Mouse (Mus musculus) small intestine, adult 2 months (tissue): ENCODE measurements around the gene Sphk1. TPM values are rescaled to one million over a fixed set of nuclear protein-coding genes. Genes with fewer than 3 reads are reported as not detected.
A peak's percentile ranks its signal among the peaks of the same experiment; 100 is the strongest.

Experiments used
- H3K27ac ChIP-seq: fragments of 200-500 bp; 2 replicates; pipeline ENCODE4 v1.5.1; 2012; ENCODE audit warnings: low read depth, low read length, control low read depth, inconsistent platforms; ENCODE audit not compliant: insufficient read depth
- H3K27me3 ChIP-seq: fragments of 200-500 bp; 2 replicates; pipeline ENCODE4 v1.6.1; 2012; ENCODE audit warnings: mild to moderate bottlenecking, moderate library complexity, low read length, inconsistent platforms; ENCODE audit not compliant: control insufficient read depth, insufficient read depth
- H3K36me3 ChIP-seq: fragments of 200-500 bp; 2 replicates; pipeline ENCODE4 v1.6.1; 2012; ENCODE audit warnings: mild to moderate bottlenecking, low read length, control low read depth, inconsistent platforms; ENCODE audit not compliant: control insufficient read depth, insufficient read depth
- H3K4me1 ChIP-seq: fragments of 200-500 bp; 2 replicates; pipeline ENCODE4 v1.6.1; 2012; ENCODE audit warnings: low read length, inconsistent platforms, mixed read lengths; ENCODE audit not compliant: control insufficient read depth, insufficient read depth, insufficient read length
- H3K4me3 ChIP-seq: fragments of 200-500 bp; 2 replicates; pipeline ENCODE4 v1.5.1; 2012; ENCODE audit warnings: low read depth, mild to moderate bottlenecking, control low read depth, inconsistent platforms, low read length, moderate library complexity
- CTCF ChIP-seq: fragments of 200-500 bp; IDR thresholded peaks from 2 replicates; pipeline ENCODE4 v1.5.1; 2012; ENCODE audit warnings: low read depth, mild to moderate bottlenecking, control low read depth, inconsistent platforms, low read length, moderate library complexity, mixed read lengths; ENCODE audit not compliant: insufficient replicate concordance, insufficient read length; ENCODE audit errors: extremely low read depth
- POLR2A ChIP-seq: fragments of 200-500 bp; IDR thresholded peaks from 2 replicates; pipeline ENCODE4 v1.6.1; 2012; ENCODE audit warnings: low read depth, mild to moderate bottlenecking, control low read depth, inconsistent platforms, low read length, moderate library complexity
- WGBS: fragments of 180-500 bp; shearing (Covaris S2); methylation state at CpG from one replicate; pipeline ENCODE4 v1.1.7; 2018; 5-methylcytosine and 5-hydroxymethylcytosine counted together
- polyA plus RNA-seq: library from polyadenylated mRNA; depleted of rRNA; stranded (reverse); fragments of >200 nt; gene quantifications from 2 replicates; pipeline ENCODE4 v1.2.3, GENCODE M21; 2012

Gene Sphk1
- polyA plus RNA-seq, 1 experiment: 47.9 TPM

- WGBS: 66% methylated on average over 1 of the region's 1 CpGs
Observed at GRCm38 (mm10) chr11:116552194-116552593, 21.5 kb downstream of the Sphk1 start.

DNA sequence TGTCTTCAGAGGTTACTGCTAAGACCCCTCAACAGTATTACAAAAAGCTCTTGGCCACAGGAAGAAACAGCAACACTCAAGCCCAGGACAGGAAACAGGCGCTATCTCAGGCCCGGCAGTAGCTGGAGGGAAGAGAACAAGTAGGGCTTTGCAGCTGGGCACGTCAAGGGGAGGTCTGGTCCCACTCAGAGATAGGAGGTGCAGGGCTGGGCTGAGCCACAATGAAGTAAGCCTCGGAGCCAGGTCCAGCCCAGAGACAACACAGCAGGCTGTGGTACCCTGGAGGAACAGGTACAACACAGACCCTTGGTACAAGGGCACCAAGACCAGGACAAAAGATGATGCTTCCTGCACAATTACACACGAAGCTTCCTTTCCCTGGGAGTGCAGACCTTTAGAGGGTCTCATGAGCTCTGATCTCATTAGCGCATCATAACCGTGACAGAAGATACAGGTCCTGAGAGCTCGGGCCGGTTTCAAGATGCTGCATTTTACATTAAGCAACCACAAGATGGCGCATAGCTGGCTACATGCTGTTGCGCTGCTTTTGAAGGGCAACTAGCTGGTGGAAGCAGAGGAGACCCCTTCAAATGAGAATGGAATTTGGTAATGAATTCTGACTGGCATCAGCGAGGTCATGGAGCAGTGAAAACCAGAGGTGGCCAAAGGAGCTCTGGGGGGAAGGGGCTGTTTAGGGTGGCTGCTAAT is 23.6 kb downstream of the Sphk1 start:
- Histone ChIP-seq H3K4me3 (no peak overlapping the region), H3K36me3 (no peaks in the 10 kb centered on the region), H3K27me3 (no peaks in the 10 kb centered on the region), H3K4me1 (no peaks in the 10 kb centered on the region), H3K27ac (no peak overlapping the region)
- TF ChIP-seq POLR2A: no peak
- peak; percentile 79; the same call in 1 of the 2 replicates for TF ChIP-seq CTCF
- WGBS: 32% methylated on average over 12 of the region's 12 CpGs

More at GRCm38 (mm10) chr11:116552194-116552593, 21.5 kb downstream of the Sphk1 start:
- no peak for TF ChIP-seq CTCF
- no peak for TF ChIP-seq POLR2A
- H3K27me3 ChIP-seq: no peaks in the 10 kb centered on the region
- no peak overlapping the region for H3K4me3 ChIP-seq
- H3K36me3 ChIP-seq: no peaks in the 10 kb centered on the region
- H3K4me1 ChIP-seq: no peaks in the 10 kb centered on the region
- H3K27ac ChIP-seq: no peak overlapping the region

- WGBS: 24% methylated on average over 1 of the region's 1 CpGs
- Histone ChIP-seq H3K4me1 (no peaks in the 10 kb centered on the region), H3K4me3 (no peak overlapping the region), H3K36me3 (no peaks in the 10 kb centered on the region), H3K27me3 (no peaks in the 10 kb centered on the region), H3K27ac (no peak overlapping the region)
- TF ChIP-seq CTCF (no peak), POLR2A (no peak)
Observed at GRCm38 (mm10) chr11:116555572-116555971, 24.8 kb downstream of the Sphk1 start.

GRCm38 (mm10) chr11:116556308-116556707 is 25.6 kb downstream of the Sphk1 start:
- H3K27ac ChIP-seq: no peak overlapping the region
- whole genome bisulfite sequencing: 73% methylated on average over 6 of the region's 6 CpGs
- TF ChIP-seq CTCF (no peak), POLR2A (no peak)

GRCm38 (mm10) chr11:116565283-116566041 is 34.7 kb downstream of the Sphk1 start:
- TF ChIP-seq POLR2A (no peak; the same call in 1 of the 2 replicates), CTCF (no peak)
- no peaks in the 10 kb centered on the region for H3K36me3 ChIP-seq
- H3K27me3 ChIP-seq: no peaks in the 10 kb centered on the region
- no peak overlapping the region for H3K4me3 ChIP-seq
- 0 out of 2 replicates have a peak overlapping the region, but pooled peaks have one; percentile 12 for H3K27ac ChIP-seq
- peaks cover 15% of the 10 kb centered on the region; the same call in 1 of the 2 replicates for H3K4me1 ChIP-seq
- WGBS: 30% methylated on average over 7 of the region's 7 CpGs

More at GRCm38 (mm10) chr11:116556308-116556707, 25.6 kb downstream of the Sphk1 start:
- H3K36me3 ChIP-seq: no peaks in the 10 kb centered on the region
- no peaks in the 10 kb centered on the region for H3K4me1 ChIP-seq
- no peak overlapping the region for H3K4me3 ChIP-seq
- H3K27me3 ChIP-seq: no peaks in the 10 kb centered on the region

DNA sequence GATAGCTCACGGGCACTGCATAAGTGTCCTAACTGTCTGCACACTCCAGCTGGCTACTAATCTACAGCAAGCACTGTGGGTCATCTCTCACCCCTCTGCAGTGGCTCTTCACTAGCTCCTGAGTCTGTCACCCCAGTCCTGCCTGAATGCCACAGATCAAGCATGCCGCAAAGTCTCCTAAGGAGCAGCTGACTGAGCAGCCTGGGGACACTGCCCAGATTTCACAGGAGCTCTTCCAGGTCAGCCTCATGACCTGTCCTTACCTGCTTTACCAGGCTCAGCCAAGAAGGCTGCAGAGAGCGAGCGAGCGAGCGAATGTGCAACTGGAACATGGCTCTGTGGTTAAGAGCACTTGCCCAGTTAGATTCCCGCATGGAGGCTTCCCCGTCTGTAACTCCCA is 36.8 kb downstream of the Sphk1 start:
- 94% methylated on average over 8 of the region's 8 CpGs for WGBS
- H3K4me3 ChIP-seq: no peak overlapping the region

DNA sequence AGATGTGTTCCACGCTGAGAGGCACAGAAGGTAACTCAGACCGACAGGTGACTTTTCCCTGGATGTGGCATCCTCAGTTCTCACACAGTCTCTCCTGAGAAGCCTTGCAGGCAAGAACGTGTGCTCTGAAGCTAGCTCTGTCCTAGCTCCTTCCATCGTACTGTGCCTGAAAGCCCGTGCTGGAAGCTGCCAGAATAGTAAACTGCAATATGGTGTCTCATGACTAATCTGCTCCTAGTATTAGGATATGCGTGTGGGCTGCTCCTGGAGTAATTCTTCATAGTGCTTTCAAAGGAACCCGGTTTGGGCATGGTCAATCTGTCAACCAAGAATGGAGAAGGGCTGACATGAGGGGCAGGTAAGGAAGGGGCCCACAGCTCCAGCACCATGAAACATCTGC is 40.1 kb downstream of the Sphk1 start:
- no peaks in the 10 kb centered on the region for H3K27me3 ChIP-seq
- no peak overlapping the region for H3K4me3 ChIP-seq
- no peaks in the 10 kb centered on the region for H3K36me3 ChIP-seq
- WGBS: 93% methylated on average over 7 of the region's 7 CpGs
- peaks cover 11% of the 10 kb centered on the region; the same call in 1 of the 2 replicates for H3K4me1 ChIP-seq
- TF ChIP-seq CTCF (no peak), POLR2A (no peak)
- no peak overlapping the region for H3K27ac ChIP-seq

More for the DNA sequence above, 36.8 kb downstream of the Sphk1 start:
- H3K27me3 ChIP-seq: no peaks in the 10 kb centered on the region
- TF ChIP-seq CTCF: no peak
- no peak for TF ChIP-seq POLR2A
- no peak overlapping the region for H3K27ac ChIP-seq
- no peaks in the 10 kb centered on the region for H3K36me3 ChIP-seq
- peaks cover 25% of the 10 kb centered on the region; the same call in 1 of the 2 replicates for H3K4me1 ChIP-seq
